Mouse (Mus musculus) hindbrain, embryonic 11.5 days (tissue): ENCODE measurements around the gene Serpinb9b. TPM values are rescaled to one million over a fixed set of nuclear protein-coding genes. Genes with fewer than 3 reads are reported as not detected.

ENCODE experiments used
- ATAC-seq: fragments of 200-750 bp; cut with Nextera tagmentation; 2 replicates; pipeline ENCODE4 v1.8.0; 2017; ENCODE audit warnings: mild to moderate bottlenecking, moderate TSS enrichment, moderate library complexity; ENCODE audit not compliant: low FRiP score
- DNase-seq: peaks from one replicate; pipeline ENCODE4 v3.0.0-alpha.2; 2015; ENCODE audit warnings: low spot score
- H3K27ac ChIP-seq: fragments of 300-500 bp; sonication (generic); 2 replicates; pipeline ENCODE4 v1.5.1; 2014; ENCODE audit warnings: mild to moderate bottlenecking, low read depth, low read length
- H3K27me3 ChIP-seq: fragments of 300-500 bp; sonication (generic); 2 replicates; pipeline ENCODE4 v1.6.1; 2014; ENCODE audit warnings: mild to moderate bottlenecking, low read length, moderate library complexity, mixed read lengths; ENCODE audit not compliant: control insufficient read depth, insufficient read depth
- H3K36me3 ChIP-seq: fragments of 300-500 bp; sonication (generic); 2 replicates; pipeline ENCODE4 v1.6.1; 2014; ENCODE audit warnings: mild to moderate bottlenecking, low read length, moderate library complexity, mixed read lengths; ENCODE audit not compliant: control insufficient read depth, insufficient read depth
- H3K4me1 ChIP-seq: fragments of 300-500 bp; sonication (generic); replicated peaks from 2 replicates; pipeline ENCODE4 v1.6.1; 2014; ENCODE audit warnings: low read length, mixed read lengths; ENCODE audit not compliant: control insufficient read depth, insufficient read depth
- H3K4me2 ChIP-seq: fragments of 300-500 bp; sonication (generic); replicated peaks from 2 replicates; pipeline ENCODE4 v1.6.1; 2014; ENCODE audit warnings: mild to moderate bottlenecking, low read depth, low read length
- H3K4me3 ChIP-seq: fragments of 300-500 bp; sonication (generic); 2 replicates; pipeline ENCODE4 v1.5.1; 2014; ENCODE audit warnings: low read depth, low read length
- H3K9ac ChIP-seq: fragments of 300-500 bp; sonication (generic); 2 replicates; pipeline ENCODE4 v1.6.1; 2014; ENCODE audit warnings: low read depth, low read length
- H3K9me3 ChIP-seq: fragments of 300-500 bp; sonication (generic); 2 replicates; pipeline ENCODE4 v1.6.1; 2016; ENCODE audit warnings: low read length; ENCODE audit not compliant: control insufficient read depth
- WGBS: fragments of 180-500 bp; shearing (Covaris S2); extraction: QIAGEN DNeasy Blood & Tissue Kit; methylation state at CpG from one replicate; pipeline ENCODE4 v1.1.7; 2014; 5-methylcytosine and 5-hydroxymethylcytosine counted together
- polyA plus RNA-seq: library from polyadenylated mRNA; unstranded; fragments of >200 nt; fragmentation: Nextera tagmentation; extraction: Ambion mirVana; gene quantifications from 2 replicates; pipeline ENCODE4 v1.2.1, GENCODE M21; 2014

The Serpinb9b gene
- polyA plus RNA-seq: 0.08 and 0.14 TPM in 2 replicates

GRCm38 (mm10) chr13:33027244-33027643 lies at the start of gene Serpinb9b:
Gene Serpinb9b, plus strand, starts transcription at chr13:33027416.
- 88% methylated on average over 2 of the region's 2 CpGs for WGBS
- DNase-seq: no peak
- Histone ChIP-seq H3K4me2 (no peak within 1 kb of the TSS), H3K4me3 (no peak within 1 kb of the TSS), H3K9me3 (no peaks in the 10 kb centered on the region), H3K27ac (no peak within 1 kb of the TSS), H3K27me3 (no peaks in the 10 kb centered on the region), H3K9ac (no peak within 1 kb of the TSS), H3K36me3 (no peaks in the 10 kb centered on the region), H3K4me1 (no peaks in the 10 kb centered on the region)
- no peak for ATAC-seq

- Histone ChIP-seq H3K36me3 (no peaks in the 10 kb centered on the region), H3K9me3 (no peaks in the 10 kb centered on the region), H3K4me1 (no peaks in the 10 kb centered on the region), H3K9ac (no peak overlapping the region), H3K27me3 (no peaks in the 10 kb centered on the region), H3K4me2 (no peak overlapping the region), H3K4me3 (no peak overlapping the region), H3K27ac (no peak overlapping the region)
- WGBS: 83% methylated on average over 4 of the region's 4 CpGs
- ATAC-seq (no peak), DNase-seq (no peak)
These were observed 44.6 kb upstream of the Serpinb9b start for GRCm38 (mm10) chr13:32982556-32983042.

- no peak for ATAC-seq
- no peak overlapping the region for H3K9ac ChIP-seq
- H3K4me1 ChIP-seq: no peaks in the 10 kb centered on the region
- no peak overlapping the region for H3K4me2 ChIP-seq
- H3K9me3 ChIP-seq: no peaks in the 10 kb centered on the region
- H3K36me3 ChIP-seq: no peaks in the 10 kb centered on the region
- H3K27ac ChIP-seq: no peak overlapping the region
- DNase-seq: no peak
- no peak overlapping the region for H3K4me3 ChIP-seq
- no peaks in the 10 kb centered on the region for H3K27me3 ChIP-seq
These were observed 41.0 kb upstream of the Serpinb9b start for GRCm38 (mm10) chr13:32986256-32986655.

- ATAC-seq (no peak), DNase-seq (no peak)
- Histone ChIP-seq H3K4me1 (no peaks in the 10 kb centered on the region), H3K27me3 (no peaks in the 10 kb centered on the region), H3K27ac (no peak overlapping the region), H3K9ac (no peak overlapping the region), H3K4me3 (no peak overlapping the region), H3K36me3 (no peaks in the 10 kb centered on the region), H3K4me2 (no peak overlapping the region), H3K9me3 (no peaks in the 10 kb centered on the region)
- 82% methylated on average over 10 of the region's 10 CpGs for WGBS
These were observed 33.9 kb upstream of the Serpinb9b start for GRCm38 (mm10) chr13:32993152-32993893.

GRCm38 (mm10) chr13:32993894-32994242 lies 33.3 kb upstream of the Serpinb9b start:
- Histone ChIP-seq H3K27ac (no peak overlapping the region), H3K27me3 (no peaks in the 10 kb centered on the region), H3K36me3 (no peaks in the 10 kb centered on the region), H3K4me2 (no peak overlapping the region), H3K4me3 (no peak overlapping the region), H3K9me3 (no peaks in the 10 kb centered on the region), H3K4me1 (no peaks in the 10 kb centered on the region), H3K9ac (no peak overlapping the region)
- ATAC-seq (no peak), DNase-seq (no peak)
- WGBS: 82% methylated on average over 2 of the region's 2 CpGs

GRCm38 (mm10) chr13:32995051-32995450 lies 32.2 kb upstream of the Serpinb9b start:
- DNase-seq: no peak
- 61% methylated on average over 4 of the region's 4 CpGs for WGBS
- no peak for ATAC-seq

GRCm38 (mm10) chr13:33001341-33001740 lies 25.9 kb upstream of the Serpinb9b start:
- Histone ChIP-seq H3K4me3 (no peak overlapping the region), H3K36me3 (no peaks in the 10 kb centered on the region), H3K9ac (no peak overlapping the region), H3K4me1 (no peaks in the 10 kb centered on the region), H3K27me3 (no peaks in the 10 kb centered on the region), H3K27ac (no peak overlapping the region), H3K4me2 (no peak overlapping the region), H3K9me3 (no peaks in the 10 kb centered on the region)
- ATAC-seq: no peak
- WGBS: 92% methylated on average over 5 of the region's 5 CpGs
- DNase-seq: no peak

More at GRCm38 (mm10) chr13:32995051-32995450, 32.2 kb upstream of the Serpinb9b start:
- Histone ChIP-seq H3K9me3 (no peaks in the 10 kb centered on the region), H3K27ac (no peak overlapping the region), H3K27me3 (no peaks in the 10 kb centered on the region), H3K36me3 (no peaks in the 10 kb centered on the region), H3K4me3 (no peak overlapping the region), H3K4me2 (no peak overlapping the region), H3K4me1 (no peaks in the 10 kb centered on the region), H3K9ac (no peak overlapping the region)

- DNase-seq: no peak
- H3K4me3 ChIP-seq: no peak within 1 kb of the TSS
- H3K9ac ChIP-seq: no peak within 1 kb of the TSS
- no peaks in the 10 kb centered on the region for H3K9me3 ChIP-seq
- no peak within 1 kb of the TSS for H3K4me2 ChIP-seq
- no peaks in the 10 kb centered on the region for H3K36me3 ChIP-seq
- H3K27me3 ChIP-seq: no peaks in the 10 kb centered on the region
- no peaks in the 10 kb centered on the region for H3K4me1 ChIP-seq
- no peak for ATAC-seq
- WGBS: 78% methylated on average over 3 of the region's 3 CpGs
- no peak within 1 kb of the TSS for H3K27ac ChIP-seq
These were observed 24.3 kb upstream of the Serpinb9b start, which contains the start of gene Serpinb9 for GRCm38 (mm10) chr13:33002950-33003349. Gene Serpinb9, plus strand, starts transcription at chr13:33003250.
